Mouse (Mus musculus) lung, embryonic 14.5 days (tissue): Measurements from ENCODE around the gene Selenom. TPM values are rescaled to one million over a fixed set of nuclear protein-coding genes. Genes with fewer than 3 reads are reported as not detected.

Experiments
- ATAC-seq: fragments of 200-750 bp; cut with Nextera tagmentation; 2 replicates; pipeline ENCODE4 v1.8.0; 2017; ENCODE audit warnings: mild to moderate bottlenecking, moderate TSS enrichment, moderate library complexity; ENCODE audit not compliant: insufficient read depth
- DNase-seq: peaks from one replicate; pipeline ENCODE4 v3.0.0-alpha.2; 2015
- H3K27ac ChIP-seq: fragments of 300-500 bp; sonication (generic); 2 replicates; pipeline ENCODE4 v1.5.1; 2014; ENCODE audit warnings: low read depth, mild to moderate bottlenecking, moderate library complexity
- H3K27me3 ChIP-seq: fragments of 300-500 bp; sonication (generic); 2 replicates; pipeline ENCODE4 v1.6.1; 2014; ENCODE audit warnings: low read length, control low read depth; ENCODE audit not compliant: insufficient read depth
- H3K36me3 ChIP-seq: fragments of 300-500 bp; sonication (generic); 2 replicates; pipeline ENCODE4 v1.6.1; 2014; ENCODE audit warnings: control low read depth; ENCODE audit not compliant: insufficient read depth
- H3K4me1 ChIP-seq: fragments of 300-500 bp; sonication (generic); 2 replicates; pipeline ENCODE4 v1.6.1; 2014; ENCODE audit warnings: antibody characterized with exemption, control low read depth; ENCODE audit not compliant: insufficient read depth
- H3K4me2 ChIP-seq: fragments of 300-500 bp; sonication (generic); 2 replicates; pipeline ENCODE4 v1.6.1; 2014; ENCODE audit warnings: mild to moderate bottlenecking
- H3K4me3 ChIP-seq: fragments of 300-500 bp; sonication (generic); 2 replicates; pipeline ENCODE4 v1.5.1; 2014; ENCODE audit warnings: low read depth, low read length
- H3K9ac ChIP-seq: fragments of 300-500 bp; sonication (generic); 2 replicates; pipeline ENCODE4 v1.6.1; 2014
- H3K9me3 ChIP-seq: fragments of 300-500 bp; sonication (generic); 2 replicates; pipeline ENCODE4 v1.6.1; 2016; ENCODE audit warnings: low read depth, low read length, control low read depth
- CTCF ChIP-seq: IDR thresholded peaks from 2 replicates; pipeline ENCODE4 v1.5.1; 2016; ENCODE audit warnings: antibody characterized with exemption, low read depth
- WGBS: fragments of 180-500 bp; shearing (Covaris S2); extraction: QIAGEN DNeasy Blood & Tissue Kit; methylation state at CpG from one replicate; pipeline ENCODE4 v1.1.7; 2014; 5-methylcytosine and 5-hydroxymethylcytosine counted together
- polyA plus RNA-seq: library from polyadenylated mRNA; unstranded; fragments of >200 nt; fragmentation: Nextera tagmentation; extraction: Ambion mirVana; gene quantifications from 2 replicates; pipeline ENCODE4 v1.2.1, GENCODE M21; 2014

Gene Selenom
- 100 and 110 TPM in 2 replicates for polyA plus RNA-seq

DNA sequence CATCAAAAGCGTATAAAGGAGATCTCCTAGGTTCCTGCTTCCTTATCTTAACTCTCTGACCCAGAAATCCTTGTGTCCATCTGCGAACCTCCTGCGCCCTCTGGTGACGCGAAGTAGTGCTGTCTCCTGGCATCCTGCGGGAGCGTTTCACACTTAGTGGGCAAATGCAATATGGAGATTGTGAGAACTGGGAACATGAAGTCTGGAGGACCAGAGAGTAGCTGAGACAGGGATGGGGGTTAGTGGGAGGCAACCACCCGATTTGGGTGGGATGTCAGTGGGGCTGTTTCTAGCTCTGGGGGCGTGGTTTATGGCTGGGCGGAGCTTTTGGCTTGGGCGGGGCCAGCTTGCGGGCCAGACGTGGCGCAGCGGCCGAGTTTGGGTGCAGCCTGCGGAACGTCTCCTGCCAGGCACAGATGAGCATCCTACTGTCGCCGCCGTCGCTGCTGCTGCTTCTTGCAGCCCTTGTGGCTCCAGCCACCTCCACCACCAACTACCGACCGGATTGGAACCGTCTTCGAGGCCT lies at the start of gene Selenom:
TSS of gene Selenom (plus strand) at position 156 of the 526 bp plus-strand sequence.
- peak within 1 kb of the TSS; percentile 77 for H3K4me2 ChIP-seq
- peak within 1 kb of the TSS; percentile 62 for H3K9ac ChIP-seq
- H3K27me3 ChIP-seq = peaks cover 7% of the 10 kb centered on the region; the same call in 1 of the 2 replicates
- peak; percentile 95 for DNase-seq
- H3K4me3 ChIP-seq = peak within 1 kb of the TSS; percentile 57
- peak; percentile 68 for ATAC-seq
- TF ChIP-seq CTCF = peak; percentile 97
- no peaks in the 10 kb centered on the region for H3K9me3 ChIP-seq
- no peak within 1 kb of the TSS for H3K27ac ChIP-seq
- peaks cover 12% of the 10 kb centered on the region; the same call in 1 of the 2 replicates for H3K4me1 ChIP-seq
- 1% methylated on average over 26 of the region's 26 CpGs for WGBS
- peaks cover 8% of the 10 kb centered on the region; the same call in 1 of the 2 replicates for H3K36me3 ChIP-seq

DNA sequence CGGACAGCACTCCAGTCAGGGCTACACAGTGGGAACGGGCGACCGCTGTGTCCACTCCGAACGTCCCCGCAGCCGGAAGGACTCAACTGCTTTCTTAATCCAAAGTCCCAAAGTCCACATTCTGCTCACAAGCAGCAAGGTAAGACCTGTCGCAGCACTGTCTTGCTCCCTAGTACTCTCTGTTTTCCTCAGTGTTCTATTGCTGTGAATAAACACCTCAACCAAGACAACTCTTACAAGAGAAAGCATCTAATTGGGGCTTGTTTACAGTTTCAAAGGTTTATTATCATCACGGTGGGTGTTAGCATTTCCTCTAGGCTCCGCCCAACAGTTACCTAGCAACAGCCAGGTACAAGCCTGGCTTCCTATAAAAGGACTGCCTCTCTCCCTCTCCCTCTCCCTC lies 43.0 kb upstream of the Selenom start:
- no peaks in the 10 kb centered on the region for H3K36me3 ChIP-seq
- no peak for DNase-seq
- H3K27ac ChIP-seq = no peak overlapping the region
- 30% methylated on average over 11 of the region's 11 CpGs for WGBS
- H3K27me3 ChIP-seq = no peaks in the 10 kb centered on the region
- no peak overlapping the region for H3K4me2 ChIP-seq
- no peak for TF ChIP-seq CTCF
- ATAC-seq = no peak
- no peak overlapping the region for H3K9ac ChIP-seq
- no peaks in the 10 kb centered on the region for H3K9me3 ChIP-seq
- H3K4me1 ChIP-seq = no peaks in the 10 kb centered on the region
- no peak overlapping the region for H3K4me3 ChIP-seq

DNA sequence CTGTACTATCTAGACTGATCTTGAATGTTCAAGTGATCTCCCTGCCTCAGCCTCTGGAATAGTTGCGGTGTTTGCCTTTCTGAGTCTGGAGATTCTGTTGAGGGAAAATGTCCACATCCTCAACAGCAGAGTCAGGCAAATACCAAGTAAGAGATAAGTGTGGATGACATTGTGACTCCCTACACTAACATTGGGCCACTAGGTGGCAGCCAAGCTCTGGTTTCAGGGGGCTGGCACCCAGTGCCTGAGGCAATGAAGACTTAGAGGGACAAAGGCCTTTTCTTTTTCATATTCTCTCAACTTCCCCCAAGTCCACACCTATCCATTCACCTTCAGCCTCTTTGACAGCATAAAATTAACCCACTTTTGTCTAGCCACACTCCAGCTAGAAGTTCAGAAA lies 42.0 kb upstream of the Selenom start:
- no peak overlapping the region for H3K9ac ChIP-seq
- peak; percentile 90 for TF ChIP-seq CTCF
- 33% methylated on average over 1 of the region's 1 CpGs for WGBS
- no peaks in the 10 kb centered on the region for H3K36me3 ChIP-seq
- no peaks in the 10 kb centered on the region for H3K4me1 ChIP-seq
- no peak overlapping the region for H3K27ac ChIP-seq
- H3K4me3 ChIP-seq = no peak overlapping the region
- DNase-seq (peak; percentile 95), ATAC-seq (peak; percentile 82; the same call in 1 of the 2 replicates)
- no peaks in the 10 kb centered on the region for H3K9me3 ChIP-seq
- no peak overlapping the region for H3K4me2 ChIP-seq
- no peaks in the 10 kb centered on the region for H3K27me3 ChIP-seq

DNA sequence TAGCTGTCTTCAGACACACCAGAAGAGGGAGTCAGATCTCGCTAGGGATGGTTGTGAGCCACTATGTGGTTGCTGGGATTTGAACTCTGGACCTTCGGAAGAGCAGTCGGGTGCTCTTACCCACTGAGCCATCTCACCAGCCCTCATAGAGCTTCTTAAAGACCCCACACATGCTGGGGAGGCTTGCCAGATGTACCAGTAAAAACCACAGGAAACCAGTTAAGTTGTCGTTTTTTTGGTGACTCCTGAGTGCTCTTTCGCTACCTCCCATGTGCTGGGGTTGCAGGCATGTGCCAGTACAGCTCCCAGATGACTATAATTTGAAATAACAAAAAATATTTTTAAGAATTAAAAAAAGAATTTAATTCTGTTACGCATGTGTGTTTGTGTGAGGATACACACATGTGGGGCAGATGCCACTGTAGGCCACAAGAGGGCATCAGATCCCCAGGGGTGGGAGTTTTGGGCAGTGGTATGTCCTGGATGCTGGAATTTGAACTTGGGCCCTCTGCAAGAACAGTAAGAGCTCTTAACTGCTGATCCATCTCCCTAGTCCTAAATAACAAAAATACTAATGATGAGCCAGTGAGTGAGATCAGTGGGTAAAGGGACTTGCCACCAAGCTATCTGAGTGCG lies 39.9 kb upstream of the Selenom start:
- Histone ChIP-seq H3K36me3 (no peaks in the 10 kb centered on the region), H3K4me2 (no peak overlapping the region), H3K27ac (no peak overlapping the region), H3K27me3 (no peaks in the 10 kb centered on the region), H3K9ac (no peak overlapping the region), H3K4me1 (no peaks in the 10 kb centered on the region), H3K9me3 (no peaks in the 10 kb centered on the region), H3K4me3 (no peak overlapping the region)
- DNase-seq (no peak), ATAC-seq (no peak)
- peak; percentile 65 for TF ChIP-seq CTCF
- 84% methylated on average over 7 of the region's 7 CpGs for WGBS

DNA sequence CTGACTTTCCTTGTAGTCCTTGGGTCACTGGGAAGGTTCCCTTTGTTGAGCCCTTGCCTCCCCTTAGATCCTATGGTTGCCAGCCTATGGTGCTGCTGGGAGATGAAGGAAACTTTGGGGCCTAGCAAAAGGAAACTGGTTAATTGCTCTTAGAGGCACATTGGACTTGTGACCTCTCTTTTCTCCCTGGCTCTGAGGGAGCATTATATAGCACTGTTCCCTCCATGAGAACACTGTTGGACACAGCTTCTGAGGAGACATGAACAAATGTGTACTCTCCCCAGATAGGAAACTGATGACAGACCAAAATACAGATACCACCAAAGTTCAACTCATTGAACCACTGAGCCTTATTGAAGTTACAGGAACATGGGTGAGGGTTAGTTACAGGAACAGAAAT lies 39.0 kb upstream of the Selenom start:
- Histone ChIP-seq H3K36me3 (no peaks in the 10 kb centered on the region), H3K4me3 (no peak overlapping the region)

DNA sequence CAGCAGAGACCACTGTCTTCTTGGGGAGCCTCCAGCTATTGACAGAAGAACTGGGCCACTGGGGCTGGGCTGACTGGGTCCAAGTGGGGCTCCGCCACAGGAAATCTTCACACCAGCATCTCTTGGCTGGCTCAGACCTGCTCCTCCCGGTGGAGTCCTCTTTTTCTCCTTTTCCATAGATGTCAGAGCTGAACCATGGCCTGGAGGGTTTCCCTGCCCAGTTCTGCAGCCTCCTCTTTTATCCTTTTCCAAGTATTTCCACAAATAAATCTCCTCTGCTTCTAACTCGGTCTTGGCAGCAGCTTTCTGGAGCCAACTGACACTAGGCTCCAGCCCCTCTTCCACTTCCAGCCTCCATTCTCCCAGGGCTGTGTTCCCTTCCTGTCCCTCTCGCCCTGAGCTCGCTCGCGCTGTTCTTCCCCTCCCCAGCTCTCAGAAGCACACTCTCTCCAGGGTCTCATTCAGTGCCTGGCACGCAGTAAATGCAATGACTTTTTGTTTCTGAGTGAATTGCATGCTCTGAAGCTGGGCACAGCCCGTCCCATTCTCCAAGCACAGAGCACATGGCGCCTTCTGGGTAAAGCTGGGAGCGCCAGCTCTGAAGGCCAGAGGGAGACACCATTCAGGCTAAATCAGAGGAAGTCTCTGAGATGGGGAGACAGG lies 30.4 kb upstream of the Selenom start:
- Histone ChIP-seq H3K9me3 (no peaks in the 10 kb centered on the region), H3K9ac (no peak overlapping the region), H3K36me3 (no peaks in the 10 kb centered on the region), H3K4me1 (no peaks in the 10 kb centered on the region), H3K27ac (no peak overlapping the region), H3K4me2 (no peak overlapping the region), H3K4me3 (no peak overlapping the region), H3K27me3 (no peaks in the 10 kb centered on the region)
- ATAC-seq (peak; percentile 52; the same call in 1 of the 2 replicates), DNase-seq (peak; percentile 55)
- no peak for TF ChIP-seq CTCF
- WGBS = 48% methylated on average over 11 of the region's 11 CpGs

More for the DNA sequence above, 39.0 kb upstream of the Selenom start:
- no peaks in the 10 kb centered on the region for H3K9me3 ChIP-seq
- H3K27ac ChIP-seq = no peak overlapping the region
- DNase-seq (no peak), ATAC-seq (no peak)
- H3K4me1 ChIP-seq = no peaks in the 10 kb centered on the region
- no peak overlapping the region for H3K4me2 ChIP-seq
- H3K27me3 ChIP-seq = no peaks in the 10 kb centered on the region
- no peak overlapping the region for H3K9ac ChIP-seq
- no peak for TF ChIP-seq CTCF

DNA sequence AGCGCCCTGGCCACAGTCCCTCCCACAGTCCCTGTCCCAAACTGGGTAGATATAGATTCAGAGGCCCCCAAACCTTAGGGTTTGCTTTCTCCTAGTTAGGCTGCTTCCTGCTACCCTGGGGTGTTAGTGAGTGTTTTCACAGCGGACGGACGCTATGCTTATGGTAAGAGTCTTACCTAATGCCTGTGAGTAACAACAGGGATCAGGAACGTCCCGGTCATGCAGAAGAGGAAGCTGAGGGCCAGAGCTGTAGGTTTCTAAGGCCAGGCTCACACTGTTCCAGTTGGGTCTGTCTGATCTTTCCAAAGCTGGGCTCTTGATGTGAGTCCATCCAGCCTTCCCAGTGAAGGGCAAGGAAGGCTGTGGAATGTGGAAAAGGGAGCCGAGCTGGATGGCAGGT lies 28.1 kb upstream of the Selenom start:
- TF ChIP-seq CTCF = no peak
- H3K36me3 ChIP-seq = no peaks in the 10 kb centered on the region
- no peak overlapping the region for H3K4me2 ChIP-seq
- no peaks in the 10 kb centered on the region for H3K9me3 ChIP-seq
- no peak overlapping the region for H3K27ac ChIP-seq
- WGBS = 64% methylated on average over 7 of the region's 7 CpGs
- H3K4me1 ChIP-seq = no peaks in the 10 kb centered on the region; the same call in 1 of the 2 replicates
- no peak overlapping the region for H3K4me3 ChIP-seq
- H3K9ac ChIP-seq = no peak overlapping the region
- no peak for DNase-seq
- ATAC-seq = no peak
- H3K27me3 ChIP-seq = no peaks in the 10 kb centered on the region
